Mouse (Mus musculus): ENCODE results near the gene Uts2b.

Uts2b gene

GRCm38 (mm10) chr16:27370191-27370590 is at the start of gene Uts2b:
Gene Uts2b, minus strand, starts transcription at chr16:27370239.
- DNase-seq: no peak

DNA sequence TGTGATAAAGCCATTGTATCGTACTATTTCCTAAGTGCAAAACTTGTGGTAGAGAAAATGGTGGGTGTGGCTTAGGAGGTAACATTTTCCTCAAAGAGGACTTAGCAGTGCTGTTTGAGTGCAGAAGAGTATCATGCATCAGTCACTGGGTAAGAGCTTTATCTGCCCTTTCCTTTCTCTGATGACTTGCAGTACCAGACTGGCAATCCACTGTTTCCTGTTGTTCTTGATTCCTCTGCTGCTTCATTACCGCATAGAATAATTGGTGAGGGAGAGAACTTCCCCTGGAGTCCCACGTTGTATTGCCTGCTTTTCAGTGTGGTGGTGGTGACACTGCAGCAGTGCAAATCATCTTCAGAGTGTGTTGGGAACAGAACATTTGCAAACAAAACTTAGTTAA is 47.6 kb upstream of the Uts2b start:
- no peak for DNase-seq

DNA sequence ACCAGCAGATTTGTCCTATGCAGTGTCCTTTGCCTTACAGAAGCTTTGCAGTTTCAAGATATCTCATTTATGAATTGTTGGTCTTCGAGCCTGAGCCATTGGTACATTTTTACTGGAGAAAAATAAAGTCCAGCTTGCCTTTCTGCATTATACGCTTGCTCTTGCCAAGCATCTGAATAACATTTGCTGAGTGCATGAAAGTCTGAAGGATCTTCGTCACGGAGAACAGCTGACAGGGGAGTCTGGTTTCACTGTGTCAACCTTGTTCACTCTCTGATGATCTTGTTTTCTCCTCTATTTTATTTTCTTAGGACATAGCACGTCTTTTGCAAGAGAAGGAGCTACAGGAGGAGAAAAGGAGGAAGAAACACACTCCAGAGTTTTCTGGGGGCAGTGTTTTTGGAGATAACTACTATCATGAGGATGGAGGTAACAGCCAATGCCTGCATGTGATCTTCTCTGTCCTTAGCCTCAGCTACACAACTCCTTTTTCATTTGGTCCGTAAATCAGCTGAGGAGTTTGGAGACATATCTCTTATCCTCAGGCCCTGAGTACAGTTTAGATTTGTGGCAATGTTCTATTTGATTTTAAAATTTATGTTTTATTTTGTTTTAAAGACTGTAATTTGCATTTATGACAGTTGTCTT is 47.0 kb upstream of the Uts2b start:
- DNase-seq: no peak

- DNase-seq: no peak
Measured at GRCm38 (mm10) chr16:27404107-27404506, 34.1 kb upstream of the Uts2b start.

GRCm38 (mm10) chr16:27401579-27401978 is 31.5 kb upstream of the Uts2b start:
- no peak for DNase-seq

- no peak for DNase-seq
Measured at GRCm38 (mm10) chr16:27399719-27400253, 29.7 kb upstream of the Uts2b start.

GRCm38 (mm10) chr16:27399026-27399718 is 29.1 kb upstream of the Uts2b start:
- no peak for DNase-seq

DNA sequence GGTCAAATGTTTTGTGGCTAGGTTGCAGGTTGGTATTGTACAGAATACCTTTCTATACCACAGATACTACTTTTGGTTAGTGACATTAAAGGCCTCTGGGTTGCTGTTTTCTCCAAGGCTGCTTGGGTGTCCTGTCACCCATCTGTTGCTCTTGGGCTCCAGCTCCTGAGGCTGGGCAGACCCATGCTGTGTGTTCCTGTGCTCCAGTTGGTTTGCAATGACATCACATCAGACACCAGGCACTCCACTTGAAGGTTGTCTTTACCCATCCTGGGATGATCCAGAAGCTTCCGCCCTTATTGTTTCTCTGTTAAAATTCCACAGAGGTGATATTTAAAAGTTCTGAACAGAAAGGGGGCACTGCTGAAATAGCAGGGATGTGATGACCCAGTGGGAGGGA is 26.9 kb upstream of the Uts2b start:
- no peak for DNase-seq

DNA sequence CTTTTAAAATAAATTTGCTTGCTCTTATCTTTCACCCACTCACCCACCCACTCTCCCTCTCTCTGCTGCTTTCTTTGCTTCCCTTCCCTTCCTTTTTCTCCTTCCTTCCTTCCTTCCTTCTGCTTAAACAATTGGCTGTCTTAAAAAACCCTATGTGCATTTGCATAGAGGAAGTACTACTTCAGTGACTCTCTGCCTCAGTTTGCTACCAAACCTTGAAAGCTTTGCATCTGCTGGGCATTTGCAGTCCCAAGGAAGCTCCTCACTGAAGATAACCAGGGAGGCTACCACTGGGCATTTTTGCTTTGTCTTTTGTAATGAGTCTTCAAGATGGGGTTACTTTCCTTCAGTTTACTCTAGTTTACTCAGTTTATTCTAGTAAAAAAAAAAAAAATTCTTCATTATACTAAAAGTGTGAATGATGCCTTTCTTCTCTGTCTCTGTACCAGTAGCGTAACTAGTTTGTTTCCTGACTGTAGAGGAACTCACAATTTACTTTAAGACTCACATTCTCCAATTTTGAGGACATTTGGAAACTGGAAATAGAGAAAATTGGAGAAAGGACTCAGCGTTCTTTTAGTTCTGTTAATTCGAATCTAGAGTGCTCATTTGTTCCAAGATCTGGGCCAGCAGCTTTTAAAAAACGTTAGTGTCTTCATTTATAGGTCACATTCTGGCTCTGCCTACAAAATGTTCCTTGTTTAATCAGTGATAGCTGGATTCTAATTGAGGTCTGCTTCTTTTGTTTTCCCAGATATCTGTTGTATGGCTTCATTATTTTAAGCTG is 25.4 kb upstream of the Uts2b start:
- no peak for DNase-seq

- DNase-seq: no peak
Measured at GRCm38 (mm10) chr16:27391845-27392244, 21.8 kb upstream of the Uts2b start.

GRCm38 (mm10) chr16:27390306-27390705 is 20.3 kb upstream of the Uts2b start:
- DNase-seq: no peak

- DNase-seq: peak; percentile 4
Measured at GRCm38 (mm10) chr16:27389534-27390282, 19.7 kb upstream of the Uts2b start.

GRCm38 (mm10) chr16:27388761-27389451 is 18.9 kb upstream of the Uts2b start, which contains the start of gene Ccdc50:
Gene Ccdc50, plus strand, starts transcription at chr16:27388869.
- DNase-seq: peak; percentile 81

DNA sequence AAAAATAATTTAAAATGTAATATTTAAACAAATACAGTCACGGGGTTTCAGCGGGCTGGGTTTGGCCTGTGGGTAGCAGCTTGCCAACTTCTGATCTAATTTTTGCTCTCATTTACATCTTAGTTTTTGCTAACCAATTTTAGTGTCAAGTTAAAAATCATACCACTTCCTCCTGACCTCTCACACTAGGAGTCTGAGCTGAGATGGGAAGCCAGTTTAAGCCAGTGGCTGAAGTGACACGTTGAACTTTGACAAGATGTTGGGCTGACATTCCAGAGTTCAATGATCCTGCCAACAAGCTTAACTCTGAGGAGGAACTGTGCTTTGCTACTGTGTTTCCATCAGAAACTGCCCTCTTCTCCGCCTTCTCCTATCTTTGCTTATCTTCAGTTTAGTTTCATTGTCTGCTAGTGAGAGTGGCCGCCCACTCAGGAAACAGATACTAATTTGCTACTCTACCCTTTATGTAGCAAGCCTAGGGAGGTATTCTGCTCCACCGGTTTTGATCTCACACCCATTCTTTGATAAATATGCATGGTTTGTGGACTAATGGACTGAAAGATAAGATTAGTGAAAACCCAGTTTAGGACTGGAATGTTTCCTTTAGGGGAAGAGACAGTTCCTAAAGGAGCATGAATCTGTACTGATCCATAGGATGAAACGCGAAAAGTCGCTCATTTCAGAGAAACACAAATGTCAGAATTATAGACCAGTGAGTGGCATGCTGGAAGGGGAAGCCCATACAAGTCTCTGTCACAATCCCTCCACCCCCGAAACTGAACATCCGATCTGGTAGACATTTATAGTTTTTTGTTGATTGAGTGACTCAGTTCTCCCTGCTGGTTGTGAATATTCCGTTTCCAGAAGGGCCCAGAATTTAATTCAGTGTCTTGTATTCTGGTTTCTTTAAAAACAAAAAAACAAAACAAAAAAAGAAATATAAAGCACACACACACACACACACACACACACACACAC is 17.9 kb upstream of the Uts2b start:
- DNase-seq: peak; percentile 3

DNA sequence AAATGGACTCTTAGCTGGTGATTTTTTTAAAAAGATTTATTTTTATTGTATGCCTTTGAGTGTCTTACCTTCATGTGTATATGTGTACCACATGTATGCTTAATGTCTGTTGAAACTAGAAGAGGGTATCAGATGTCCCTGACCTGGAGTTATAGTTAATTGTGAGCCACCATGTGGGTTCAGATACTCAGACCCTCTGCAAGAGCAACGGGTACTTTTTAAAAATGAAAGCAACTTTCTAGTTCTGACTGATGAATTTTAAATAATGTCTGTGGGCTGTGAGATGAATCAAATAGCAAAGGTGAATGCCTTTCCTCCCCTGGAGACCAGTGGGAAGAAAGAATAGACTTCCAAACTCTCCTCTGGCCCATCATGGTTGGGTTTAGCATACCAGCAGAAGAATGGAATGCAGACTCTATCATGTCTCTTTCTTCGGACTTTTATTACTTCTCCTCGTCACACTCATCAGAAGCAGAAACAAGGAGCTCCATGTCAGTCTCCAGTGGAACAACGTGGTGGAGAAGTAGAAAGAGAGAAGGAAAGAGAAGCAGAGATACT is 16.9 kb upstream of the Uts2b start:
- DNase-seq: no peak

GRCm38 (mm10) chr16:27385649-27386048 is 15.6 kb upstream of the Uts2b start:
- DNase-seq: no peak

DNA sequence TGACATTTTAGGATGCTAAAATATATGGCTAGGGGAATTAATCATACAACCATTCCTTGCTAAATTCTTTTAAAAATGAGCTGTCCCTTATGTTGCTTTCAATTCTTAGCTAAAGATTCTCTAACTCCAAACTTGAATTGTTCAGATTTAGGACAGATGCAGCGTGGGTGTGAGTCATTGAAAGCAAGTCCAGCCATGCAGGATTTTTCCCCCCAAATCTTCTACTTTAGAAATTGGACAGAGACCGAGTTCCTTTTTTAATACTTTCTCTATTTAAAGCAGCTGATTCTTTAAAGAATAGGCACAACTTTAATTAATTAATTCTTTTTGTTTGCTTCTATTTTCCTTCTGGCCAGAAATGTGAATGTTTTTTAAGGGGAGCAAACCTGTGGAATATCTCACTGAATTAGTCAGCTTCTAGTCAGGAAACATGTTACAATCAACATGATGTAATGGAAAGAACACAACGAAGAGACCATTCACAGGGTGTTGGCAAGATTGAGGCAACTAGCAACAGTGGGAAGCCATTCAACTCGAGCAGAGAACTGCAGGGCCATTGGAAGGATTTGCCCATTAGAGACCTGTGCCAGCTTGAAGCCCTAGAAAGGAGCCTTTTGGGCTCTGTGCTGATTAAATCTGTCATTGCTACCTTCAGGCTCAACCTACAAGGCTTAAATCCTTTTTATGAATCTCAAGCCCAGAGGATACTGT is 15.0 kb upstream of the Uts2b start:
- no peak for DNase-seq

- no peak for DNase-seq
Measured at GRCm38 (mm10) chr16:27382217-27382616, 12.2 kb upstream of the Uts2b start.

GRCm38 (mm10) chr16:27376556-27376955 is 6.5 kb upstream of the Uts2b start:
- no peak for DNase-seq

- no peak for DNase-seq
Measured at GRCm38 (mm10) chr16:27375318-27375717, 5.3 kb upstream of the Uts2b start.
